Mouse (Mus musculus): ENCODE measurements around the gene Lum.

- TF ChIP-seq CTCF (IDR thresholded peaks at IDR 0.05; ENCODE audit: insufficient read depth, low read depth, low read length), result no peak
- no peak for TF ChIP-seq POLR2A (IDR thresholded peaks at IDR 0.05; ENCODE audit: insufficient read depth, low read depth, low read length)
Observed at GRCm38 (mm10) chr10:97547740-97548139, 17.2 kb upstream of the Lum start.

Measured in olfactory bulb, adult 2 months (tissue).